ENCODE assay signal across 26 mouse cellular contexts in genomic region chr3:67505286-67505685, GRCm38 (mm10).
"Had no signal": no experiment of that assay in that cellular context is flagged by ENCODE, and none has a peak within 500 bp of the region (broad histone marks: within the 10 kb centered on the region; RNA-seq: fewer than 3 reads in every experiment).

No protein-coding gene starts in this region.

- DNase-seq: gastrocnemius, adult 2 months; gastrocnemius, postnatal 10 days; gastrocnemius, postnatal 25 days; heart, adult 18-20 months; heart, postnatal 10 days; heart, postnatal 4 days; kidney, adult 11 months; kidney, adult 2 months; kidney, adult 9 months; kidney, postnatal 14 days; kidney, postnatal 36 days; layer of hippocampus, adult 9-11 months; layer of hippocampus, postnatal 36 days; liver; liver, embryonic 13.5 days had no signal

- H3K4me3 ChIP-seq: gastrocnemius, adult 2 months; heart, embryonic 10.5 days; heart, embryonic 12.5 days; hindbrain, embryonic 10.5 days; hindbrain, embryonic 12.5 days; hindbrain, embryonic 15.5 days; kidney, embryonic 15.5 days; limb, embryonic 10.5 days; limb, embryonic 12.5 days; liver, embryonic 13.5 days; liver, embryonic 15.5 days had no signal

- H3K4me1 ChIP-seq: heart, embryonic 10.5 days; heart, embryonic 12.5 days; hindbrain, embryonic 12.5 days; hindbrain, embryonic 15.5 days; kidney, embryonic 15.5 days; limb, embryonic 12.5 days; liver, embryonic 13.5 days; liver, embryonic 15.5 days had no signal

- H3K27ac ChIP-seq: gastrocnemius, adult 2 months; heart, embryonic 10.5 days; hindbrain, embryonic 10.5 days; hindbrain, embryonic 12.5 days; hindbrain, embryonic 15.5 days; hindbrain, postnatal 0 days; kidney, embryonic 15.5 days; kidney, postnatal 0 days; limb, embryonic 10.5 days; limb, embryonic 12.5 days; liver, embryonic 13.5 days; liver, embryonic 15.5 days had no signal
